Mouse (Mus musculus) mouse embryonic stem cell (cell line): ENCODE measurements around the gene Slc43a3.

Experiments used
- in situ Hi-C, 2 experiments: fragments of 300-500 bp; cut with MboI; formaldehyde crosslinking; loops; 1 replicate in 1 of 2; 3 replicates in 1 of 2; pipeline ENCODE4 v1.14.3; 2019 to 2020; ENCODE audit warnings: low sequenced_read_pairs in 2 of 2, low pct_unique_long_range_greater_than_20kb in 1 of 2, mixed read lengths in 1 of 2; ENCODE audit not compliant: unreplicated experiment in 1 of 2

Gene Slc43a3

GRCm38 (mm10) chr2:84961901-84962300 is 25.5 kb downstream of the Slc43a3 start:
- in situ Hi-C loops: no loop called here

- in situ Hi-C loops: no loop called here
These were observed 26.6 kb downstream of the Slc43a3 start for GRCm38 (mm10) chr2:84962906-84963507.

- in situ Hi-C loops: no loop called here
These were observed 27.9 kb downstream of the Slc43a3 start for GRCm38 (mm10) chr2:84964111-84964801.

- in situ Hi-C loops: no loop called here
These were observed 31.1 kb downstream of the Slc43a3 start for GRCm38 (mm10) chr2:84967318-84967991.

GRCm38 (mm10) chr2:84975580-84975979 is 39.2 kb downstream of the Slc43a3 start:
- in situ Hi-C loops: no loop called here

GRCm38 (mm10) chr2:84980188-84980587 is 43.8 kb downstream of the Slc43a3 start, which contains the start of gene Prg2:
Gene Prg2 (plus strand): TSS chr2:84980461.
- in situ Hi-C loops: no loop called here

GRCm38 (mm10) chr2:84987930-84988329 is 51.6 kb downstream of the Slc43a3 start, which contains the start of gene Prg3:
Gene Prg3 (plus strand): TSS chr2:84988215.
- in situ Hi-C loops: no loop called here

- in situ Hi-C loops: no loop called here
These were observed 60.0 kb downstream of the Slc43a3 start for GRCm38 (mm10) chr2:84996376-84996775.

GRCm38 (mm10) chr2:84999486-85000181 is 63.3 kb downstream of the Slc43a3 start:
- in situ Hi-C loops: loop anchor here in 1 of 2 experiments (10.0 kb wide), 1 partner anchor 125 kb away; no protein-coding TSS in a partner anchor

GRCm38 (mm10) chr2:85001497-85001896 is 65.1 kb downstream of the Slc43a3 start:
- in situ Hi-C loops: loop anchor here in 1 of 2 experiments (10.0 kb wide), 1 partner anchor 127 kb away; no protein-coding TSS in a partner anchor

GRCm38 (mm10) chr2:85002575-85002974 is 66.2 kb downstream of the Slc43a3 start:
- in situ Hi-C loops: loop anchor here in 1 of 2 experiments (10.0 kb wide), 1 partner anchor 128 kb away; no protein-coding TSS in a partner anchor

GRCm38 (mm10) chr2:85004341-85004740 is 68.0 kb downstream of the Slc43a3 start:
- in situ Hi-C loops: loop anchor here in 1 of 2 experiments (10.0 kb wide), 1 partner anchor 130 kb away; no protein-coding TSS in a partner anchor

GRCm38 (mm10) chr2:85006600-85006999 is 70.2 kb downstream of the Slc43a3 start:
- in situ Hi-C loops: loop anchor here in 1 of 2 experiments (10.0 kb wide), 1 partner anchor 132 kb away; no protein-coding TSS in a partner anchor

GRCm38 (mm10) chr2:85007729-85008128 is 71.3 kb downstream of the Slc43a3 start:
- in situ Hi-C loops: loop anchor here in 1 of 2 experiments (10.0 kb wide), 1 partner anchor 133 kb away; no protein-coding TSS in a partner anchor
